Mouse (Mus musculus): ENCODE measurements at regions not wholly inside any gene's neighbourhood (a gene's known extent, or its start where the extent isn't known, plus 50 kb on each side); places are given as distances from the start of the nearest gene placed in this dataset.

DNA sequence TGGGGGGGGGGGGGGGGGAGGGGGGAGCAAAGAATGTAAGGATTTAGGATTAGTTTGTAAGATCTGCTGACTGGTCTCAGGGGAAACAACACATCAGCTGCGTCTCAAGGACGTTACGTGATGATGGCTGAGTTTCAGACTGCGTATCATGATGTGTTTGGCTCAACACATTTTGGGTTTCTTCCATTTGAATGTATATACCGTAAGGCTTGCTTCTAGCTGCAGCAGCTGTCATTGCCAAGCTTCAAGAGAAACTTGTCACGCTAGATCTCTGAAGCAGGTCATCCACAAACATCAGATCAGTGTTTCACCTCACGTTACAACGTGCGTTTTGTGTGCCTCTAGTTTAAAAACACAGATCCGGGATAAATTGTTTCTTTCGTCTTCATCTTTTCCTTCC, 123.6 kb upstream of the Pum3 start:
- 87% methylated on average over 11 of the region's 11 CpGs for WGBS
- no peak for DNase-seq
- no peak overlapping the region for H3K4me3 ChIP-seq (ENCODE audit: control insufficient read depth, insufficient read depth, low read length)
- H3K36me3 ChIP-seq (ENCODE audit: control insufficient read depth, insufficient read depth, low read length), result no peaks in the 10 kb centered on the region
- H3K4me1 ChIP-seq (replicated peaks; ENCODE audit: control insufficient read depth, insufficient read depth, low read length), result no peaks in the 10 kb centered on the region
- H3K27ac ChIP-seq (ENCODE audit: control insufficient read depth, insufficient read depth, low read length), result no peak overlapping the region
- TF ChIP-seq CTCF (IDR thresholded peaks at IDR 0.05; ENCODE audit: borderline replicate concordance, control insufficient read depth, extremely low read depth, insufficient read depth, low read length, poor library complexity), result no peak
- TF ChIP-seq POLR2A (IDR thresholded peaks at IDR 0.05; ENCODE audit: control insufficient read depth, extremely low read depth, insufficient read depth, low read length, poor library complexity), result no peak
- no peaks in the 10 kb centered on the region for H3K27me3 ChIP-seq (ENCODE audit: control insufficient read depth, insufficient read depth, low read length)

DNA sequence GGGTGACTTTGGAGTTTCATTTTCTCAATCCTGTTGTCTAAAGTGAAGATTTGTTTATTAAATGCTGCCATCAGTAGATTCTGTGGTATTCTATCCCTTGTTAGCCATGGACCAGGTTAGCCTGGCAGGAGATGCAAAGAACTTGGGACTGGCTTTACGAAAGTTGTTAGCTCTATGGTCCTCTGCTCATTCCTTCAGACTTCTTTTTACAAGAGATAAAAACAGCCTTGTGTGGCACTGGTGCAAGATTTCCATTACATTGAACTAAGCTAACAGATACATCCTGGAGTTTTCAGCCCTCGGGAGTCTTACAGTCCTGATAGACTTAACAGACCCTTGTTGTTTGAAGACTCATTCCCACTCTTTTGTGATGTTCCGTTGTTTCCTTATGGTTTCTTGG, 108.1 kb upstream of the Pum3 start:
- Histone ChIP-seq H3K36me3 (ENCODE audit: control insufficient read depth, insufficient read depth, low read length) (no peaks in the 10 kb centered on the region), H3K27me3 (ENCODE audit: control insufficient read depth, insufficient read depth, low read length) (no peaks in the 10 kb centered on the region), H3K27ac (ENCODE audit: control insufficient read depth, insufficient read depth, low read length) (no peak overlapping the region), H3K4me1 (replicated peaks; ENCODE audit: control insufficient read depth, insufficient read depth, low read length) (no peaks in the 10 kb centered on the region), H3K4me3 (ENCODE audit: control insufficient read depth, insufficient read depth, low read length) (no peak overlapping the region)
- WGBS, result 95% methylated on average over 3 of the region's 3 CpGs
- TF ChIP-seq POLR2A (IDR thresholded peaks at IDR 0.05; ENCODE audit: control insufficient read depth, extremely low read depth, insufficient read depth, low read length, poor library complexity), result no peak
- TF ChIP-seq CTCF (IDR thresholded peaks at IDR 0.05; ENCODE audit: borderline replicate concordance, control insufficient read depth, extremely low read depth, insufficient read depth, low read length, poor library complexity), result no peak
- DNase-seq, result no peak

DNA sequence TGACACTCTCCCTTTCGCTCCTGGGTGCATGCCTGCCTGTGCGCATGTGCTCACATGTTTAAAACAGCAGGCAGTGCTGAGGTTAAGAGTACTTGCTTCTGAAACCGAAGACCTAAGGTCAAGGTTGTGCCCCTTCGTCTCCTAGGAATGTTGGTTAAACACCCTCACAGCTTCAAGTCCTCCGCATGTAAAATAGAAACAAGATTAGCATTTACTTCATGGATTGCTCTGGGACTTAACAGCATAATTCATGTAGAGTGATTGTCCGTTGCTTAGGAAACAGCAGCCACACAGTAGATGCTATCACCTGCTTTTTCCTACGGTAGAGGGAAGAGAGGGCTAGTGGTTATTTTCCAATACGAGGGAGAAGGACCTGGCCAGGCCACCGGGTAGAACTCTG, 107.4 kb upstream of the Pum3 start:
- WGBS, result 79% methylated on average over 9 of the region's 9 CpGs
- no peak for DNase-seq

DNA sequence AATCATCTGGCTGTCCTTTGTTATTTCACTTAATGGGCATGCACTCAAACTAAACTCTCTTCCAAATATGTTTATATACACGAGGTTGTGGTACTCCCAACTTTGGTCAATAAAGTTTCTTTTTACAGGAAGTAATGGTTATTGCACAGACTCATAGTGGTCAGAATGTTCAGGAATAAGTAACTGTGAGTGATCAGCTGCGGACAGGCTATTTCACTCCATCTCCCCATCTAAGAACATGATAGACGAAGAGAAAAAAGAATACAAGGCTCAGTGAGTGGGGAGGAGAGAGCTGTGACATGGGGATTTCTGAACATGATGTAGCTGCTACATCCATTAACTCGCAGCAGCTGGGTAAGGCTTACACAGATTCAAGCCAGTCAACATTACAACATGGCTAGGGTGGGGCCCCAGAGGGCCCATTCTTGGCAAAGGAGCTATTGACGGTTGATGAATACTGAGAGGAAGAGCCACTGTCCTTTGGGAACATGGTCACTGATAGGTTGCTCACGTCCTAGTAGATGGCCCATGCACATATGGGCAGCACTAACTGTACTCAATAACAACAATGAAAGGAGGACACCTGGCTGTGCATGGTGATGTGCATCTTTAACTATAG, 98.4 kb upstream of the Pum3 start:
- DNase-seq, result no peak
- no peak for TF ChIP-seq POLR2A (IDR thresholded peaks at IDR 0.05; ENCODE audit: control insufficient read depth, extremely low read depth, insufficient read depth, low read length, poor library complexity)
- TF ChIP-seq CTCF (IDR thresholded peaks at IDR 0.05; ENCODE audit: borderline replicate concordance, control insufficient read depth, extremely low read depth, insufficient read depth, low read length, poor library complexity), result no peak
- H3K27me3 ChIP-seq (ENCODE audit: control insufficient read depth, insufficient read depth, low read length), result no peaks in the 10 kb centered on the region
- H3K4me1 ChIP-seq (replicated peaks; ENCODE audit: control insufficient read depth, insufficient read depth, low read length), result no peaks in the 10 kb centered on the region
- no peaks in the 10 kb centered on the region for H3K36me3 ChIP-seq (ENCODE audit: control insufficient read depth, insufficient read depth, low read length)
- no peak overlapping the region for H3K4me3 ChIP-seq (ENCODE audit: control insufficient read depth, insufficient read depth, low read length)
- H3K27ac ChIP-seq (ENCODE audit: control insufficient read depth, insufficient read depth, low read length), result no peak overlapping the region
- 84% methylated on average over 6 of the region's 6 CpGs for WGBS

More for the DNA sequence above, 107.4 kb upstream of the Pum3 start:
- TF ChIP-seq POLR2A (IDR thresholded peaks at IDR 0.05; ENCODE audit: control insufficient read depth, extremely low read depth, insufficient read depth, low read length, poor library complexity) (no peak), CTCF (IDR thresholded peaks at IDR 0.05; ENCODE audit: borderline replicate concordance, control insufficient read depth, extremely low read depth, insufficient read depth, low read length, poor library complexity) (no peak)
- Histone ChIP-seq H3K36me3 (ENCODE audit: control insufficient read depth, insufficient read depth, low read length) (no peaks in the 10 kb centered on the region), H3K27ac (ENCODE audit: control insufficient read depth, insufficient read depth, low read length) (no peak overlapping the region), H3K4me3 (ENCODE audit: control insufficient read depth, insufficient read depth, low read length) (no peak overlapping the region), H3K4me1 (replicated peaks; ENCODE audit: control insufficient read depth, insufficient read depth, low read length) (no peaks in the 10 kb centered on the region), H3K27me3 (ENCODE audit: control insufficient read depth, insufficient read depth, low read length) (no peaks in the 10 kb centered on the region)

DNA sequence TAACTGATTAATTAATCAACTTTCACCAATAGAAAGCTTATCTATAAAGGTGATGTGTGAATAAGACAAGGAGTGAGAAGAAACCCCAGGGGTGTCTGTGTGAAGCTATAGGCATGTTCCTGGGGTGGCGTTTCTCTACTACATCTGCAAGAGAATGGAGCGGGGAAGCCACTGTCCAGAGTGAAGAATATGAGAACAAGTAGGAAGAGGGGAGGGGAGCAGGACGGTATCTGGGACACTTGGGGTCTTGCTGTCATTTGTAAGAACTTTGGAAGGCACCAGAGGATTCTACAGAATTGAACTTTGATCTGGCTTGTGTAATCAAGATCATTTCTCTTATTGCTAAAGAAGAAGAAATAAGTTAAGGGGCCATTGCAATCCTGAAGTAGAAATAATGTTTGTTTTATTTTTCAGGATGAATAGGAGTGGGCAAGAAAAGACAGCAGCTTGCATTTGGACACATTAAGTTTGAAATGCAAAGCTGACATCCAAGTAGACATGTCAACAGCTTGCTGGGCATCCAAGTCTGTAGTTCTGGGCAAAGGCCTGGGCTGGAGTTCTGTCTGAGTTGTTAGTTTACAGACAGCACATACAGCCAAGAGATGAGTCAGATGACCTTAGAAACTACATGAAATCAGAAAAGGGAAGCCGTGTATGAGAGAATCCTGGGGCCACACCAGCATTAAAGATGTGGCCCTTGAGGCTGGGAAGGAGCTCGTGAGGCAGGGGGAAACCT, 89.9 kb upstream of the Pum3 start:
- Histone ChIP-seq H3K4me1 (replicated peaks; ENCODE audit: control insufficient read depth, insufficient read depth, low read length) (no peaks in the 10 kb centered on the region), H3K27me3 (ENCODE audit: control insufficient read depth, insufficient read depth, low read length) (no peaks in the 10 kb centered on the region), H3K36me3 (ENCODE audit: control insufficient read depth, insufficient read depth, low read length) (no peaks in the 10 kb centered on the region), H3K27ac (ENCODE audit: control insufficient read depth, insufficient read depth, low read length) (no peak overlapping the region), H3K4me3 (ENCODE audit: control insufficient read depth, insufficient read depth, low read length) (no peak overlapping the region)
- DNase-seq, result no peak
- TF ChIP-seq POLR2A (IDR thresholded peaks at IDR 0.05; ENCODE audit: control insufficient read depth, extremely low read depth, insufficient read depth, low read length, poor library complexity) (no peak), CTCF (IDR thresholded peaks at IDR 0.05; ENCODE audit: borderline replicate concordance, control insufficient read depth, extremely low read depth, insufficient read depth, low read length, poor library complexity) (no peak)
- 90% methylated on average over 5 of the region's 5 CpGs for WGBS

DNA sequence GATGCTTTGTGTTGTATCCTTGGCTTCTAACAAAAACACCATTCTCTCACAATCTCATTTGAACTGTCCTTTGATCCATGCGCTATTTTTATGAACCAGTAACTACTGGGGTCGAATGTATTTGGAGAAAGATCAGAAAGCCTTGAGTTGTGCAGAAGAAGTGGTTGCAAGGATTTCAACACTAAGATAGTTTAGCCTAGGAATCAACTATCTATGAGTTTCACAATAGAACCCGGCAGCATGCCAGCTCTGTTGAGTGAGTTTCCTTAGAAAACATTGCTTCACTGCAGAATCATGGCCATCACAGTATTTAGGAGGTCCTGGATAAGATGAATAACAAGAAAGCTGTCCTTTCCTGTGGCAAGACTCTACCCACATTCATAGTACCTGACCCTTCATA, 84.6 kb upstream of the Pum3 start:
- H3K4me3 ChIP-seq (ENCODE audit: control insufficient read depth, insufficient read depth, low read length), result no peak overlapping the region
- H3K27me3 ChIP-seq (ENCODE audit: control insufficient read depth, insufficient read depth, low read length), result no peaks in the 10 kb centered on the region
- TF ChIP-seq CTCF (IDR thresholded peaks at IDR 0.05; ENCODE audit: borderline replicate concordance, control insufficient read depth, extremely low read depth, insufficient read depth, low read length, poor library complexity) (no peak), POLR2A (IDR thresholded peaks at IDR 0.05; ENCODE audit: control insufficient read depth, extremely low read depth, insufficient read depth, low read length, poor library complexity) (no peak)
- DNase-seq, result no peak
- H3K36me3 ChIP-seq (ENCODE audit: control insufficient read depth, insufficient read depth, low read length), result no peaks in the 10 kb centered on the region
- no peak overlapping the region for H3K27ac ChIP-seq (ENCODE audit: control insufficient read depth, insufficient read depth, low read length)
- no peaks in the 10 kb centered on the region for H3K4me1 ChIP-seq (replicated peaks; ENCODE audit: control insufficient read depth, insufficient read depth, low read length)
- 92% methylated on average over 3 of the region's 3 CpGs for WGBS

Data from thymus, adult 2 months (tissue).